Mouse (Mus musculus) splenic B cell, adult 2 months (primary cell): ENCODE measurements at regions not wholly inside any gene's neighbourhood (a gene's known extent, or its start where the extent isn't known, plus 50 kb on each side); places are given as distances from the start of the nearest gene placed in this dataset.

Experiments
- DNase-seq: peaks from one replicate; pipeline ENCODE4 v3.0.0-alpha.2; 2011; ENCODE audit warnings: low read depth, low spot score
- H3K27me3 ChIP-seq: 2 replicates; pipeline ENCODE4 v1.6.1; 2012; ENCODE audit warnings: mild to moderate bottlenecking, low read length, moderate library complexity, mixed read lengths; ENCODE audit not compliant: control insufficient read depth, poor library complexity, insufficient read depth, severe bottlenecking
- H3K36me3 ChIP-seq: 2 replicates; pipeline ENCODE4 v1.6.1; 2012; ENCODE audit warnings: mild to moderate bottlenecking, low read length, moderate library complexity, mixed read lengths; ENCODE audit not compliant: control insufficient read depth, poor library complexity, insufficient read depth, severe bottlenecking

DNA sequence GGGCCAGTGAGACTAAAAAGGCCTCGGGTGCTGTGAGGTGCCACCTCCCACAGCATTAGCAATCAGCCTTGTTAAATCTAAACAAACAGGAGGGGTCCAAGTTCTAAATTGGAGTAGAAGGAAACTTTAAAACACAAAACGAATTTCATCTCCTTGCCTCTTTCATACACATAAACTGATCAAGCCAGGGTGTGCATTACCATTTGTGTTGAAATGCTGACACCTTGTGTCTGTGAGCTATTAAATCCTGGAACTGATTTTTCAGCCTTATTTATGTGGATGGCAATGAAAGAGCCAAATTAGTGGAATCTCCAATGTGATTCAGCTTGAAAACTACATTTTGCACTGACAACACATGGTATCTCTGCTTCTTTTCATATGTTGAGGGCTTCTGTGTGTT is 114.8 kb downstream of the Pcsk1 start:
- H3K36me3 ChIP-seq = no peaks in the 10 kb centered on the region
- no peaks in the 10 kb centered on the region for H3K27me3 ChIP-seq
- DNase-seq = no peak

DNA sequence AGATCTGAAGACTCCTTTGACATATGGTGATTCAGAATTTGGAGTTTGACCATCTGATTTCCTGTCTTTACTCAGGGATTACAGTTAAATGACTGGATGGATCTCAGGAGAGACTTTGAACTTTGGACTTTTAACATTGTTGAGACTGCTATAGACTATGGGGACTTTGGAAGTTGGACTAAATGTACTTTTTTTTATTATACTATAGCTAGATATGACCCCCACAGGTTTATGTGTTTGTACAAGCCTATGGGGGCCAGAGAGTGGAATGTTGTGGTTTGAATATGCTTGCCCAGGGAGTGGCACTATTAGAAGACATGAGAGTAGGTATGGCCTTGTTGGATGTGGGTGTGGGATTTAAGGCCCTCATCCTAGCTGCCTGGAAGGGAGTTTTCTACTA is 134.3 kb downstream of the Pcsk1 start:
- no peaks in the 10 kb centered on the region for H3K27me3 ChIP-seq
- no peaks in the 10 kb centered on the region for H3K36me3 ChIP-seq
- DNase-seq = no peak

DNA sequence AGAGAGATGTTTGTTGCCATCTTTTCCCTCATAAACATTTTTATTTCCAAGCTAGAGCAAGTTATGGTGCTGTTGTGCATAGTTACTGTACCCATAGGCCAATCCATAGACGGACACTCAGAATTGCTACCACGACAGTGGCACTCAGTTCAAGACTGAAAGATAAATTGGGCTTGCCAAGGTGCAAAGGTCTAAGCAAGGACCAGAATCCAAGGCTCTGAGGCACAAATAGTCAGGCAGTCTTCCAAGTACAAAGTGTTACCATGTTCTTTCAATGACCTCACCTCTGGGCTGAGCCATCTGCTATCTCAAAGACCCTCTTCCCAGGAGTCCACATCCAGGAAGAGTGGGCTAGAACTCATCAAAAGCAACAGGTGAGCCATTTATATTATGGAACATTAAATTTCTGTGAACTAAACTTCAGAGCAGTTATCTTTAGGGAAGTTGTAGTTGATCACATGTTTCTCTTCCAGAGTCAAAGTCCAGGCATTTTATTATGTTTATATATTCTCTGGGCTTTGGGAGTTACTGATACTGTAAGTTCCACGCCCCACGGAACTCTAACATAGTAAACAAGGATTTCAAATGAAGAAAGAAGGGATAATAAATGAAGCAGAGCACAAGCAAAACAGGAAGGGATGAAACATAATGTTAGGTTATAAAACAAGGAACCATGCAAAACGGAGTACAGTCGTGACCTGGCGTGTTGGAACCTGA is 136.1 kb downstream of the Pcsk1 start:
- no peaks in the 10 kb centered on the region for H3K27me3 ChIP-seq
- H3K36me3 ChIP-seq = no peaks in the 10 kb centered on the region
- DNase-seq = no peak

DNA sequence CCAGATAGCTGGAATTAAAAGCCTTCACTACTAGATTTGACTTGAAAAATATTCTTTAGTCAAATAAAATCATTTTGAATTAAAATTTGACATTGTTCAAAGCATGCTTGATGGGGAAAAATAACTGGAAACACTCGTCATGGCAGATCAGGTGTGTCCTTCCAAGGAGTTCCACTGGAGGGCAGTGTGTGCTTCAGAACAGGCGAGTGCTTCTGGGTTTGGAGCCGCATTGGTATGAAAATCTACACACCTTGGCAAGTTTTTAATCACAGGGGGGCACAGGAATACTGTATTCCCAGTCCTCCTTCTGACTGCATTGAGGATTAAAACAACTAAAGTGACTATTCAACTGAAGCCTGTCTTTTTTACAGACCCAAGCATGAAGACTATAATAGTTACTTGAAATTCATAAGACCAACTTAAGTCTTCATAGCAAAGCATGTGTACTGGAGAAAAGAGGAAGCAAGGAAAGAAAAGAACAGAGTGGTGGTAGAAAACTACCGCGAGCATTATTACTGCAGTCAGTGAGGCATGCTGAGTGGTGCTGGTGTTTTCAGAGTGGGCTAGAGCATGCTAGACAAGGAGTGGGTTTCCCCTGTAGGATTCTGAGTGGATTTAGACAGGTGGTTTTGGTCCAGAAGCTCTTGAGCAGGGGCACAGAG is 138.1 kb downstream of the Pcsk1 start:
- Histone ChIP-seq H3K36me3 (no peaks in the 10 kb centered on the region), H3K27me3 (no peaks in the 10 kb centered on the region)
- DNase-seq = peak; percentile 75

DNA sequence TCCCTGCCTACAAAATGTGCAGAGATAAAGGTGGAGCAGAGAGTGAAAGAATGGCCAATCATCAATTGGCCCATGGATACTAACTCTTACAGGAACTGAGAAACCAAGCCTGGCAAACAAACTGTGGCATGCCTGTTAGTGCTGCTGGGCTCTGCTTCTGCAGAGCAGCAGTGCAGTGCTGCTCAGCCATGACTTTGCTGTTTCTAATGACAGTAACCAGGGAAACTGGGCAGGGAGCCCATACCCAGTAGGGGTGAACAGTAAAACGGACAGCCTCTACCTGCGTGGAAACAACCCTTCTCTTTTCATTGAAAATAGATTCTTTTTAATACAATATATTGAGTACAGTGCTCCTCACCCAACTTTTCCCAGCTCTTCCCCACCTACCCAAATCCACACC is 146.8 kb downstream of the Pcsk1 start:
- Histone ChIP-seq H3K36me3 (no peaks in the 10 kb centered on the region), H3K27me3 (no peaks in the 10 kb centered on the region)
- DNase-seq = no peak
